Mouse (Mus musculus) MEL (cell line): ENCODE measurements at regions not wholly inside any gene's neighbourhood (a gene's known extent, or its start where the extent isn't known, plus 50 kb on each side); places are given as distances from the start of the nearest gene placed in this dataset.
A peak's percentile ranks its signal among the peaks of the same experiment; 100 is the strongest.

Experiments used
- DNase-seq: peaks from one replicate; pipeline ENCODE4 v3.0.0; 2011; ENCODE audit warnings: low read depth, low spot score
- H3K27ac ChIP-seq: 2 replicates; pipeline ENCODE4 v1.5.1; 2012; ENCODE audit warnings: low read depth, mild to moderate bottlenecking, control low read depth, low read length, moderate library complexity; ENCODE audit not compliant: control insufficient read depth
- H3K27me3 ChIP-seq, 2 experiments: fragments of 150-350 bp in 1 of 2; sonication (generic) in 1 of 2; 2 replicates each; pipeline ENCODE4 v1.6.1; 2012; ENCODE audit warnings: low read length in 2 of 2, mild to moderate bottlenecking in 2 of 2, improper control_type of control experiment in 1 of 2, moderate library complexity in 1 of 2; ENCODE audit not compliant: insufficient read depth in 2 of 2, control insufficient read depth in 1 of 2
- H3K36me3 ChIP-seq, 2 experiments: 2 replicates each; pipeline ENCODE4 v1.6.1; 2012 to 2014; ENCODE audit warnings: low read length in 2 of 2, improper control_type of control experiment in 1 of 2, inconsistent platforms in 1 of 2, mild to moderate bottlenecking in 1 of 2; ENCODE audit not compliant: insufficient read depth in 2 of 2, control insufficient read depth in 1 of 2
- H3K4me1 ChIP-seq, 2 experiments: fragments of 150-350 bp in 1 of 2; sonication (generic) in 1 of 2; 2 replicates each; pipeline ENCODE4 v1.6.1; 2012; ENCODE audit warnings: low read length in 2 of 2, improper control_type of control experiment in 1 of 2, mild to moderate bottlenecking in 1 of 2; ENCODE audit not compliant: insufficient read depth in 2 of 2, control insufficient read depth in 1 of 2
- H3K4me3 ChIP-seq, 2 experiments: fragments of 150-350 bp in 1 of 2; sonication (generic) in 1 of 2; 2 replicates each; pipeline ENCODE4 v1.5.1; 2012; ENCODE audit warnings: low read depth in 2 of 2, low read length in 2 of 2, mild to moderate bottlenecking in 2 of 2, moderate library complexity in 2 of 2, control low read depth in 1 of 2, improper control_type of control experiment in 1 of 2; ENCODE audit not compliant: control insufficient read depth in 1 of 2, insufficient read depth in 1 of 2
- H3K79me2 ChIP-seq: 2 replicates; pipeline ENCODE4 v1.6.1; 2012; ENCODE audit warnings: mild to moderate bottlenecking, low read length, moderate library complexity; ENCODE audit not compliant: control insufficient read depth, poor library complexity, insufficient read depth
- H3K9ac ChIP-seq: 2 replicates; pipeline ENCODE4 v1.6.1; 2012; ENCODE audit warnings: low read depth, mild to moderate bottlenecking, control low read depth, low read length, moderate library complexity; ENCODE audit not compliant: control insufficient read depth, poor library complexity, severe bottlenecking
- H3K9me3 ChIP-seq: fragments of 150-350 bp; sonication (generic); replicated peaks from 2 replicates; pipeline ENCODE4 v1.6.1; 2012; ENCODE audit warnings: mild to moderate bottlenecking, low read length, improper control_type of control experiment, moderate library complexity; ENCODE audit not compliant: insufficient read depth
- BHLHE40 ChIP-seq: IDR thresholded peaks from 2 replicates; pipeline ENCODE4 v1.6.1; 2012; ENCODE audit warnings: low read depth, mild to moderate bottlenecking, inconsistent platforms, low read length, improper control_type of control experiment, borderline replicate concordance
- CHD1 ChIP-seq: IDR thresholded peaks from 2 replicates; pipeline ENCODE4 v1.6.1; 2012; ENCODE audit warnings: low read depth, mild to moderate bottlenecking, inconsistent platforms, low read length, improper control_type of control experiment
- CHD2 ChIP-seq: IDR thresholded peaks from 2 replicates; pipeline ENCODE4 v1.6.1; 2011; ENCODE audit warnings: low read length, improper control_type of control experiment
- ELF1 ChIP-seq: IDR thresholded peaks from 2 replicates; pipeline ENCODE4 v1.6.1; 2014; ENCODE audit warnings: low read depth, mild to moderate bottlenecking, inconsistent platforms, low read length, improper control_type of control experiment, moderate library complexity
- EP300 ChIP-seq, 2 experiments: IDR thresholded peaks; 2 replicates each; pipeline ENCODE4 v1.6.1; 2011; ENCODE audit warnings: improper control_type of control experiment in 2 of 2, low read length in 2 of 2, low read depth in 1 of 2, mild to moderate bottlenecking in 1 of 2
- GABPA ChIP-seq: IDR thresholded peaks from 2 replicates; pipeline ENCODE4 v1.6.1; 2012; ENCODE audit warnings: low read depth, mild to moderate bottlenecking, inconsistent platforms, low read length, improper control_type of control experiment, moderate library complexity
- HCFC1 ChIP-seq: IDR thresholded peaks from 2 replicates; pipeline ENCODE4 v1.6.1; 2012; ENCODE audit warnings: low read depth, mild to moderate bottlenecking, inconsistent platforms, low read length, improper control_type of control experiment, moderate library complexity
- JUND ChIP-seq: IDR thresholded peaks from 2 replicates; pipeline ENCODE4 v1.6.1; 2011; ENCODE audit warnings: low read depth, mild to moderate bottlenecking, improper control_type of control experiment, low read length
- KAT2A ChIP-seq: conservative IDR thresholded peaks from 2 replicates; pipeline ENCODE4 v1.6.1; 2012; ENCODE audit warnings: low read depth, low read length, improper control_type of control experiment, inconsistent platforms
- MAX ChIP-seq: IDR thresholded peaks from 2 replicates; pipeline ENCODE4 v1.6.1; 2011; ENCODE audit warnings: low read length, improper control_type of control experiment
- MAZ ChIP-seq: IDR thresholded peaks from 2 replicates; pipeline ENCODE4 v1.6.1; 2012; ENCODE audit warnings: low read depth, mild to moderate bottlenecking, inconsistent platforms, low read length, improper control_type of control experiment
- MYB ChIP-seq: IDR thresholded peaks from 2 replicates; pipeline ENCODE4 v1.6.1; 2011; ENCODE audit warnings: mild to moderate bottlenecking, low read depth, low read length, improper control_type of control experiment
- MYC ChIP-seq: IDR thresholded peaks from 2 replicates; pipeline ENCODE4 v1.6.1; 2011; ENCODE audit warnings: low read depth, mild to moderate bottlenecking, low read length, improper control_type of control experiment, moderate library complexity
- NELFE ChIP-seq: IDR thresholded peaks from 2 replicates; pipeline ENCODE4 v1.6.1; 2011; ENCODE audit warnings: low read depth, low read length, improper control_type of control experiment
- NRF1 ChIP-seq: IDR thresholded peaks from 2 replicates; pipeline ENCODE4 v1.6.1; 2014; ENCODE audit warnings: low read depth, mild to moderate bottlenecking, inconsistent platforms, low read length, improper control_type of control experiment, moderate library complexity; ENCODE audit not compliant: poor library complexity, insufficient read depth, severe bottlenecking
- POLR2A ChIP-seq, 2 experiments: IDR thresholded peaks; 2 replicates each; pipeline ENCODE4 v1.6.1; 2011 to 2012; ENCODE audit warnings: low read length in 2 of 2, mild to moderate bottlenecking in 2 of 2, control low read depth in 1 of 2, improper control_type of control experiment in 1 of 2, low read depth in 1 of 2, moderate library complexity in 1 of 2; ENCODE audit not compliant: control insufficient read depth in 1 of 2, insufficient read depth in 1 of 2, poor library complexity in 1 of 2
- POLR2AphosphoS2 ChIP-seq: IDR thresholded peaks from 2 replicates; pipeline ENCODE4 v1.6.1; 2011; ENCODE audit warnings: low read length, improper control_type of control experiment
- RAD21 ChIP-seq: IDR thresholded peaks from 2 replicates; pipeline ENCODE4 v1.6.1; 2011; ENCODE audit warnings: mild to moderate bottlenecking, low read depth, low read length, improper control_type of control experiment
- RCOR1 ChIP-seq: IDR thresholded peaks from 2 replicates; pipeline ENCODE4 v1.6.1; 2012; ENCODE audit warnings: low read depth, mild to moderate bottlenecking, inconsistent platforms, low read length, improper control_type of control experiment
- SIN3A ChIP-seq: IDR thresholded peaks from 2 replicates; pipeline ENCODE4 v1.6.1; 2012; ENCODE audit warnings: low read length, improper control_type of control experiment, inconsistent platforms
- SMC3 ChIP-seq: IDR thresholded peaks from 2 replicates; pipeline ENCODE4 v1.6.1; 2011; ENCODE audit warnings: low read depth, low read length, improper control_type of control experiment
- TAL1 ChIP-seq: IDR thresholded peaks from 2 replicates; pipeline ENCODE4 v1.6.1; 2012; ENCODE audit warnings: mild to moderate bottlenecking, inconsistent platforms, low read length, moderate library complexity, mixed read lengths
- TBP ChIP-seq: IDR thresholded peaks from 2 replicates; pipeline ENCODE4 v1.8.0; 2011; ENCODE audit warnings: low read depth, low read length, improper control_type of control experiment
- UBTF ChIP-seq: IDR thresholded peaks from 2 replicates; pipeline ENCODE4 v1.6.1; 2012; ENCODE audit warnings: low read depth, mild to moderate bottlenecking, inconsistent platforms, low read length, improper control_type of control experiment, moderate library complexity, borderline replicate concordance; ENCODE audit not compliant: insufficient read depth
- USF1 ChIP-seq: IDR thresholded peaks from 2 replicates; pipeline ENCODE4 v1.6.1; 2014; ENCODE audit warnings: low read depth, mild to moderate bottlenecking, inconsistent platforms, low read length, improper control_type of control experiment, moderate library complexity
- USF2 ChIP-seq, 2 experiments: IDR thresholded peaks; 2 replicates each; pipeline ENCODE4 v1.6.1; 2011 to 2012; ENCODE audit warnings: improper control_type of control experiment in 2 of 2, low read length in 2 of 2, borderline replicate concordance in 1 of 2, inconsistent platforms in 1 of 2, low read depth in 1 of 2, mild to moderate bottlenecking in 1 of 2; ENCODE audit not compliant: insufficient read depth in 1 of 2
- ZNF384 ChIP-seq: IDR thresholded peaks from 2 replicates; pipeline ENCODE4 v1.6.1; 2012; ENCODE audit warnings: low read depth, mild to moderate bottlenecking, inconsistent platforms, low read length, improper control_type of control experiment

DNA sequence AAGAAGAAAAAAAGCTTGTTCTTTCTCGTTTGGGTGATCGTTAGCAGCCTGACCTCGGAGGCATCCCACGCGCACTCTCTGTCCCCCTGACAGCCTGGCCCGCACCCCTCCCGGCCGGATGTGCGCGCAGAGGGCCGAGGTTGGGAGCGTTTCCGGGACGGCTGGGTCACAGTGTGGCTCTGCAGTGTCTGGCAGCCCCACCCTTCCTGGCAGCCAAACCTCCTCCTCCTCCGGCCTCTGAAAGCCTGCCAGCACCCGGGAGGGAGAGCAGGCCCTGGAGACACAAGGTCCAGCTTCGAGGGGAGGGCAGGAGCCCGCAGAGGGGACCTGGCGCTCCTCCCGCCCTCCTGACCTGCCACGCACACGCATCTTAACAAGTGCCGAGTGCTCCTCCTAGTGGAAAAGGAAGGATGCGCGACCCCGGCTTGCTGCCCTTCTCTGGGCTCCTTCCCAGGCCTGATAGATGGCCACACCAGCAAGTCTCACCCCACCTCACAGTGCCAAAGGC lies 79.3 kb downstream of the Cpn2 start (continued):
- TF ChIP-seq TAL1 = no peak
- peak; percentile 26; the same call in 1 of the 2 replicates for TF ChIP-seq SIN3A
- no peak for TF ChIP-seq ZNF384
- no peak for TF ChIP-seq CHD1
- TF ChIP-seq POLR2AphosphoS2 = no peak
- no peak for TF ChIP-seq USF1
- no peak; a peak in 1 of 4 replicates for TF ChIP-seq EP300 (IDR thresholded peaks at IDR 0.05; ENCODE audit: low read depth in 1 of 2, low read length in 2 of 2)
- TF ChIP-seq JUND = no peak
- TF ChIP-seq USF2 (IDR thresholded peaks at IDR 0.05; ENCODE audit: borderline replicate concordance in 1 of 2, insufficient read depth in 1 of 2, low read depth in 1 of 2, low read length in 2 of 2) = no peak
- TF ChIP-seq TBP = no peak
- no peak for TF ChIP-seq GABPA
- TF ChIP-seq NRF1 = no peak
- 0 out of 2 replicates have a peak, but pooled peaks have one; percentile 26 for TF ChIP-seq MYC
- peak; percentile 2; the same call in 1 of the 2 replicates for TF ChIP-seq MAZ
- TF ChIP-seq BHLHE40 = no peak
- no peak; the same call in 1 of the 2 replicates for TF ChIP-seq KAT2A
- TF ChIP-seq MAX = 0 out of 2 replicates have a peak, but pooled peaks have one; percentile 42
- no peak for TF ChIP-seq UBTF
- TF ChIP-seq RAD21 = peak; percentile 83
- 0 out of 2 replicates have a peak, but pooled peaks have one; percentile 31 for TF ChIP-seq ELF1
- TF ChIP-seq RCOR1 = no peak

DNA sequence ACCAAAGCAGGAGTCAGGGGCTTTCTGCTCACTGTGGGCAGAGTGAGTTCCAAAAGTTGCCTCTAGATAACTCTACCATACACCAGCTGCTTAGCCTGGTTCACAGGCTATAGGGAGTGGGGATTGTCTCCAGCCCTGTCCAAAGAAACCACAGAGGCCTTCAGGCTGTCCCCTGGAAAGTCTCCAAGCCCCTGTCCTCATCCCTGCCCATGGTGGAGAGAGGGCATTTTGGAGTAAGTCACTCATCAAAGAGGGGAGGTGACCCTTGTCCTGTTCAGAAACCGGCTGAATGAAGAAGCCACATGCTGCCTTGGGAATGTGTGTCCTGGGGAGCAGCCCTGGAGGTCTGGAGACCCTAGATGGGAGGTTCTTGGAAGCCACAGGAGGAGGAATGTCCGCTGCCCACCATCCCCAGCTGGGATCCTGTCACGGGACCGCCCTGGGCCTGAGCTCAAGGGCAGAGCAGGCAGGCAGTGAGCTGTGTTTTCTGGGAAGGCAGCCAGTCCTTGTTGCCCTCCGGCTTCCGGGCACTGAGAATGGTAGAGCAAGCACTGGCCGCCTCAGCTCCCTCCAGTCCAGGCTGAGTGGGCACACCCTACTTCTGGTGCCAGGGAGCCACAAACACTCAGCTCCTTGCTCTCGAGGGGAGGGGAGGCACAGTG lies 78.4 kb downstream of the Cpn2 start:
- Histone ChIP-seq H3K27me3 (no peaks in the 10 kb centered on the region; a peak in 1 of 4 replicates), H3K36me3 (peaks cover 0 to 12% of the 10 kb centered on the region in 2 experiments; a peak in 2 of 4 replicates), H3K4me3 (no peak overlapping the region), H3K27ac (no peak overlapping the region), H3K9ac (no peak overlapping the region), H3K9me3 (no peaks in the 10 kb centered on the region), H3K4me1 (peaks cover 3 to 22% of the 10 kb centered on the region in 2 experiments; a peak in 3 of 4 replicates), H3K79me2 (no peaks in the 10 kb centered on the region; the same call in 1 of the 2 replicates)
- no peak for TF ChIP-seq NELFE
- TF ChIP-seq TAL1 = no peak
- no peak for TF ChIP-seq CHD1
- no peak for TF ChIP-seq HCFC1
- no peak for TF ChIP-seq CHD2
- TF ChIP-seq POLR2A (IDR thresholded peaks at IDR 0.05; ENCODE audit: control insufficient read depth in 1 of 2, insufficient read depth in 1 of 2, low read depth in 1 of 2, low read length in 2 of 2, poor library complexity in 1 of 2) = no peak
- no peak for TF ChIP-seq SMC3
- TF ChIP-seq SIN3A = no peak
- TF ChIP-seq BHLHE40 = no peak
- TF ChIP-seq MYB = no peak
- TF ChIP-seq MAX = no peak
- DNase-seq = no peak
